Mouse (Mus musculus) kidney, postnatal 0 days (tissue): ENCODE results near the gene Ube2e2. TPM values are rescaled to one million over a fixed set of nuclear protein-coding genes. Genes with fewer than 3 reads are reported as not detected.
"Not testable (repeated sequence)": the region's sequence is repeated elsewhere in the genome, so short reads cannot be mapped to it uniquely, and the experiment has no call there.

Experiments used
- ATAC-seq: fragments of 200-750 bp; cut with Nextera tagmentation; replicated peaks from 2 replicates; pipeline ENCODE4 v1.8.0; 2017; ENCODE audit warnings: low read depth, moderate number of reproducible peaks, moderate TSS enrichment, moderate library complexity; ENCODE audit not compliant: low FRiP score
- DNase-seq: peaks from one replicate; pipeline ENCODE4 v3.0.0-alpha.2; 2016; ENCODE audit warnings: low spot score
- H3K27ac ChIP-seq: fragments of 300-500 bp; sonication (generic); 2 replicates; pipeline ENCODE4 v1.5.1; 2014; ENCODE audit warnings: mild to moderate bottlenecking
- H3K27me3 ChIP-seq: fragments of 300-500 bp; sonication (generic); 2 replicates; pipeline ENCODE4 v1.6.1; 2014; ENCODE audit warnings: low read length, mixed read lengths; ENCODE audit not compliant: insufficient read depth
- H3K36me3 ChIP-seq: fragments of 300-500 bp; sonication (generic); 2 replicates; pipeline ENCODE4 v1.6.1; 2014; ENCODE audit warnings: low read length, mixed read lengths; ENCODE audit not compliant: insufficient read depth
- H3K4me1 ChIP-seq: fragments of 300-500 bp; sonication (generic); replicated peaks from 2 replicates; pipeline ENCODE4 v1.6.1; 2014; ENCODE audit warnings: antibody characterized with exemption, low read length, mixed read lengths; ENCODE audit not compliant: insufficient read depth
- H3K4me2 ChIP-seq: fragments of 300-500 bp; sonication (generic); 2 replicates; pipeline ENCODE4 v1.6.1; 2014; ENCODE audit warnings: mild to moderate bottlenecking, low read length, moderate library complexity, mixed read lengths
- H3K4me3 ChIP-seq: fragments of 300-500 bp; sonication (generic); replicated peaks from 2 replicates; pipeline ENCODE4 v1.5.1; 2014; ENCODE audit warnings: low read depth, low read length
- H3K9ac ChIP-seq: fragments of 300-500 bp; sonication (generic); 2 replicates; pipeline ENCODE4 v1.6.1; 2014; ENCODE audit warnings: low read depth, low read length
- H3K9me3 ChIP-seq: fragments of 300-500 bp; sonication (generic); replicated peaks from 2 replicates; pipeline ENCODE4 v1.6.1; 2016; ENCODE audit warnings: low read length, inconsistent platforms, mixed read lengths
- CTCF ChIP-seq: IDR thresholded peaks from 2 replicates; pipeline ENCODE4 v1.5.1; 2016; ENCODE audit warnings: antibody characterized with exemption, low read depth, mild to moderate bottlenecking, moderate library complexity
- WGBS: fragments of 180-500 bp; shearing (Covaris S2); extraction: QIAGEN DNeasy Blood & Tissue Kit; methylation state at CpG from one replicate; pipeline ENCODE4 v1.1.7; 2014; 5-methylcytosine and 5-hydroxymethylcytosine counted together
- polyA plus RNA-seq: library from polyadenylated mRNA; unstranded; fragments of >200 nt; fragmentation: Nextera tagmentation; extraction: Ambion mirVana; gene quantifications from 2 replicates; pipeline ENCODE4 v1.2.1, GENCODE M21; 2015

The Ube2e2 gene
- polyA plus RNA-seq, 1 experiment from 2014 or later, result 53.8 TPM

- Histone ChIP-seq H3K36me3 (no peaks in the 10 kb centered on the region), H3K4me3 (no peak overlapping the region), H3K27ac (no peak overlapping the region), H3K4me1 (no peaks in the 10 kb centered on the region), H3K27me3 (no peaks in the 10 kb centered on the region), H3K9ac (no peak overlapping the region), H3K4me2 (no peak overlapping the region), H3K9me3 (no peaks in the 10 kb centered on the region)
- DNase-seq (peak; percentile 42), ATAC-seq (no peak)
- WGBS, result 74% methylated on average over 1 of the region's 1 CpGs
- no peak for TF ChIP-seq CTCF
These were observed 178.5 kb downstream of the Ube2e2 start for GRCm38 (mm10) chr14:18715529-18715928.

- Histone ChIP-seq H3K4me1 (no peaks in the 10 kb centered on the region), H3K36me3 (no peaks in the 10 kb centered on the region), H3K4me3 (no peak overlapping the region), H3K4me2 (no peak overlapping the region), H3K27me3 (no peaks in the 10 kb centered on the region), H3K9me3 (no peaks in the 10 kb centered on the region), H3K9ac (no peak overlapping the region), H3K27ac (no peak overlapping the region)
- ATAC-seq, result no peak
- no peak for TF ChIP-seq CTCF
- WGBS, result 81% methylated on average over 4 of the region's 4 CpGs
- no peak for DNase-seq
These were observed 196.3 kb downstream of the Ube2e2 start for GRCm38 (mm10) chr14:18697662-18698225.

GRCm38 (mm10) chr14:18696418-18696817, 197.6 kb downstream of the Ube2e2 start:
- not testable (repeated sequence) for H3K27ac ChIP-seq, DNase-seq, H3K4me3 ChIP-seq, ATAC-seq, H3K36me3 ChIP-seq, H3K4me1 ChIP-seq, H3K9ac ChIP-seq, H3K27me3 ChIP-seq, H3K9me3 ChIP-seq, H3K4me2 ChIP-seq

- no peak overlapping the region for H3K27ac ChIP-seq
- H3K4me3 ChIP-seq, result no peak overlapping the region
- H3K4me2 ChIP-seq, result no peak overlapping the region
- no peaks in the 10 kb centered on the region for H3K4me1 ChIP-seq
- no peak overlapping the region for H3K9ac ChIP-seq
- H3K36me3 ChIP-seq, result no peaks in the 10 kb centered on the region
- ATAC-seq (0 out of 2 replicates have a peak, but pooled peaks have one; percentile 29), DNase-seq (no peak)
- no peak for TF ChIP-seq CTCF
- WGBS, result 38% methylated on average over 3 of the region's 3 CpGs
- H3K9me3 ChIP-seq, result no peaks in the 10 kb centered on the region
- no peaks in the 10 kb centered on the region for H3K27me3 ChIP-seq
These were observed 215.8 kb downstream of the Ube2e2 start for GRCm38 (mm10) chr14:18678121-18678836.

- Histone ChIP-seq H3K4me2 (no peak overlapping the region), H3K4me1 (no peaks in the 10 kb centered on the region), H3K36me3 (no peaks in the 10 kb centered on the region), H3K9ac (no peak overlapping the region), H3K27me3 (no peaks in the 10 kb centered on the region), H3K4me3 (no peak overlapping the region), H3K9me3 (no peaks in the 10 kb centered on the region), H3K27ac (no peak overlapping the region)
- TF ChIP-seq CTCF, result no peak
- ATAC-seq (no peak), DNase-seq (no peak)
- 88% methylated on average over 8 of the region's 8 CpGs for WGBS
These were observed 223.4 kb downstream of the Ube2e2 start for GRCm38 (mm10) chr14:18670712-18671111.

- Histone ChIP-seq H3K9ac (no peak overlapping the region), H3K4me3 (no peak overlapping the region), H3K4me2 (no peak overlapping the region), H3K4me1 (no peaks in the 10 kb centered on the region), H3K27me3 (no peaks in the 10 kb centered on the region), H3K36me3 (no peaks in the 10 kb centered on the region), H3K27ac (no peak overlapping the region), H3K9me3 (no peaks in the 10 kb centered on the region)
- ATAC-seq (no peak), DNase-seq (peak; percentile 28)
- no peak for TF ChIP-seq CTCF
- WGBS, result 60% methylated on average over 2 of the region's 2 CpGs
These were observed 224.6 kb downstream of the Ube2e2 start for GRCm38 (mm10) chr14:18669301-18669935.

GRCm38 (mm10) chr14:18668309-18668708, 225.8 kb downstream of the Ube2e2 start:
- H3K4me3 ChIP-seq, H3K9me3 ChIP-seq, H3K27me3 ChIP-seq, H3K9ac ChIP-seq, H3K4me2 ChIP-seq, ATAC-seq, H3K36me3 ChIP-seq, H3K4me1 ChIP-seq, H3K27ac ChIP-seq, DNase-seq: not testable (repeated sequence)
- 95% methylated on average over 4 of the region's 4 CpGs for WGBS
